Mouse (Mus musculus) stomach, embryonic 14.5 days (tissue): ENCODE data around the gene Gemin2. TPM values are rescaled to one million over a fixed set of nuclear protein-coding genes. Genes with fewer than 3 reads are reported as not detected.
A peak's percentile ranks its signal among the peaks of the same experiment; 100 is the strongest.

Source experiments
- ATAC-seq: fragments of 200-750 bp; cut with Nextera tagmentation; 2 replicates; pipeline ENCODE4 v1.8.0; 2017; ENCODE audit warnings: low read depth, moderate TSS enrichment; ENCODE audit not compliant: insufficient number of reproducible peaks, insufficient read depth, low FRiP score
- H3K27ac ChIP-seq: fragments of 300-500 bp; sonication (generic); 2 replicates; pipeline ENCODE4 v1.5.1; 2014; ENCODE audit warnings: mild to moderate bottlenecking, low read length, moderate library complexity, mixed read lengths
- H3K27me3 ChIP-seq: fragments of 300-500 bp; sonication (generic); 2 replicates; pipeline ENCODE4 v1.6.1; 2014; ENCODE audit warnings: low read length, control low read depth, mixed read lengths; ENCODE audit not compliant: control insufficient read depth, insufficient read depth
- H3K36me3 ChIP-seq: fragments of 300-500 bp; sonication (generic); 2 replicates; pipeline ENCODE4 v1.6.1; 2014; ENCODE audit warnings: mild to moderate bottlenecking, control low read depth, low read length, moderate library complexity, mixed read lengths; ENCODE audit not compliant: control insufficient read depth, insufficient read depth
- H3K4me1 ChIP-seq: fragments of 300-500 bp; sonication (generic); 2 replicates; pipeline ENCODE4 v1.6.1; 2014; ENCODE audit warnings: low read length, control low read depth, mixed read lengths; ENCODE audit not compliant: control insufficient read depth, insufficient read depth
- H3K4me2 ChIP-seq: fragments of 300-500 bp; sonication (generic); replicated peaks from 2 replicates; pipeline ENCODE4 v1.6.1; 2014; ENCODE audit warnings: low read depth, low read length, control low read depth
- H3K4me3 ChIP-seq: fragments of 300-500 bp; sonication (generic); 2 replicates; pipeline ENCODE4 v1.5.1; 2014; ENCODE audit warnings: low read depth, low read length, control low read depth
- H3K9ac ChIP-seq: fragments of 300-500 bp; sonication (generic); replicated peaks from 2 replicates; pipeline ENCODE4 v1.6.1; 2014; ENCODE audit warnings: low read depth, mild to moderate bottlenecking, control low read depth, low read length, moderate library complexity, mixed read lengths
- H3K9me3 ChIP-seq: fragments of 300-500 bp; sonication (generic); 2 replicates; pipeline ENCODE4 v1.6.1; 2016; ENCODE audit warnings: low read depth, low read length, control low read depth; ENCODE audit not compliant: control insufficient read depth
- WGBS: fragments of 180-500 bp; shearing (Covaris S2); extraction: QIAGEN DNeasy Blood & Tissue Kit; methylation state at CpG from one replicate; pipeline ENCODE4 v1.1.7; 2014; 5-methylcytosine and 5-hydroxymethylcytosine counted together
- polyA plus RNA-seq: library from polyadenylated mRNA; unstranded; fragments of >200 nt; fragmentation: Nextera tagmentation; extraction: Ambion mirVana; gene quantifications from 2 replicates; pipeline ENCODE4 v1.2.1, GENCODE M21; 2014

The Gemin2 gene
- polyA plus RNA-seq, 1 experiment from 2014 or later = 29.8 TPM

DNA sequence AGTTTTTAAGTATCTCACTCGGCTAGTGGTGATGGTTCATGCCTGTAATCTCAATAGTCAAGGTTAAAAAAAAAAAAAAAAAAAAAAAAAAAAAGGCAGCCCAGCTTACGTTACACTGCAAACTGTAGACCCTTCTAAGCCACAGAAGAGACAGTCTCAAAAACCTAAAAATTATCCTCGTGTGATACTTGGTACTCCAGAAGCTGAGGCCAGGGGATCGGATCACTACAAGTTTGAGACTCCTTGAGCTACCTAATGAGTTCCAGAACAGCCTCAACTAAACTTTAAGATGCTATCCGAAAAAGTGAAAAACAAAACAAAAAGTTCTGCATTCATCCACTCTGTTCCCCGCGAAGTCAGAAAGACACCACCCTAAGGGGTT lies 492 bp upstream of the Gemin2 start:
- Histone ChIP-seq H3K36me3 (no peaks in the 10 kb centered on the region; the same call in 1 of the 2 replicates), H3K27ac (peak overlapping the region; percentile 89), H3K4me3 (peak overlapping the region; percentile 88), H3K4me1 (peaks cover 14% of the 10 kb centered on the region), H3K27me3 (no peaks in the 10 kb centered on the region), H3K9ac (peak overlapping the region; percentile 15), H3K4me2 (peak overlapping the region; percentile 87), H3K9me3 (no peaks in the 10 kb centered on the region)
- 2% methylated on average over 7 of the region's 7 CpGs for WGBS
- no peak for ATAC-seq

GRCm38 (mm10) chr12:59017970-59018369 lies 4.8 kb downstream of the Gemin2 start:
- H3K9ac ChIP-seq = no peak overlapping the region
- H3K4me1 ChIP-seq = no peaks in the 10 kb centered on the region
- ATAC-seq = no peak
- peaks cover 24% of the 10 kb centered on the region for H3K36me3 ChIP-seq
- WGBS = 76% methylated on average over 8 of the region's 8 CpGs
- no peak overlapping the region for H3K4me2 ChIP-seq
- H3K9me3 ChIP-seq = no peaks in the 10 kb centered on the region
- H3K27me3 ChIP-seq = no peaks in the 10 kb centered on the region
- H3K27ac ChIP-seq = no peak overlapping the region
- no peak overlapping the region for H3K4me3 ChIP-seq

DNA sequence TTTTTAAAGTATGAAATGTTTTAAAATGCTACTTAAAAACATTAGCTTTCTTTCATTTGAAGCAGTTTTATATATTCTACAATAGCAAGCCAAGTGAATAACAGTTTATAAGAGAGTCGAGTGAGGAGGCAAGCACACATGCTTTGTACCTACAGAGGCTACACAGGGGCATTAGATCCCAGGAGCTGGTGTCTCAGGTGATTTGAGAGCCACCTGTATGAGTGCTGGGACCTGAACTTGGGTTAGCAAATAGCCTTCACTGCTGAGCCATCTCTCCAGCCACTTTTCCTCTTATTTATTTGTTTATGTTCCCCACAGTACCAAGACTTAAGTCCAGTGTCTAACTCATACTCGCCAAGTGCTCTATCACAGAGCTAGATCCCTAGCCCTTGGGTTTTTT lies 6.7 kb downstream of the Gemin2 start:
- no peak overlapping the region for H3K27ac ChIP-seq
- H3K4me2 ChIP-seq = no peak overlapping the region
- H3K9ac ChIP-seq = no peak overlapping the region
- no peaks in the 10 kb centered on the region for H3K4me1 ChIP-seq
- ATAC-seq = no peak
- no peaks in the 10 kb centered on the region for H3K9me3 ChIP-seq
- H3K4me3 ChIP-seq = no peak overlapping the region
- 89% methylated on average over 2 of the region's 2 CpGs for WGBS
- H3K36me3 ChIP-seq = peaks cover 32% of the 10 kb centered on the region
- no peaks in the 10 kb centered on the region for H3K27me3 ChIP-seq

- Histone ChIP-seq H3K4me1 (no peaks in the 10 kb centered on the region), H3K4me2 (no peak overlapping the region), H3K9ac (no peak overlapping the region), H3K4me3 (no peak overlapping the region), H3K27me3 (no peaks in the 10 kb centered on the region), H3K36me3 (peaks cover 35% of the 10 kb centered on the region), H3K9me3 (no peaks in the 10 kb centered on the region), H3K27ac (no peak overlapping the region)
- 78% methylated on average over 4 of the region's 4 CpGs for WGBS
- ATAC-seq = no peak
Measured at GRCm38 (mm10) chr12:59021306-59021705, 8.1 kb downstream of the Gemin2 start.

- Histone ChIP-seq H3K4me3 (no peak overlapping the region), H3K4me2 (no peak overlapping the region), H3K27ac (no peak overlapping the region), H3K9ac (no peak overlapping the region), H3K27me3 (no peaks in the 10 kb centered on the region), H3K9me3 (no peaks in the 10 kb centered on the region), H3K36me3 (no peaks in the 10 kb centered on the region), H3K4me1 (no peaks in the 10 kb centered on the region)
- ATAC-seq = no peak
- WGBS = 67% methylated on average over 5 of the region's 5 CpGs
Measured at GRCm38 (mm10) chr12:59032101-59032500, 18.9 kb downstream of the Gemin2 start.

DNA sequence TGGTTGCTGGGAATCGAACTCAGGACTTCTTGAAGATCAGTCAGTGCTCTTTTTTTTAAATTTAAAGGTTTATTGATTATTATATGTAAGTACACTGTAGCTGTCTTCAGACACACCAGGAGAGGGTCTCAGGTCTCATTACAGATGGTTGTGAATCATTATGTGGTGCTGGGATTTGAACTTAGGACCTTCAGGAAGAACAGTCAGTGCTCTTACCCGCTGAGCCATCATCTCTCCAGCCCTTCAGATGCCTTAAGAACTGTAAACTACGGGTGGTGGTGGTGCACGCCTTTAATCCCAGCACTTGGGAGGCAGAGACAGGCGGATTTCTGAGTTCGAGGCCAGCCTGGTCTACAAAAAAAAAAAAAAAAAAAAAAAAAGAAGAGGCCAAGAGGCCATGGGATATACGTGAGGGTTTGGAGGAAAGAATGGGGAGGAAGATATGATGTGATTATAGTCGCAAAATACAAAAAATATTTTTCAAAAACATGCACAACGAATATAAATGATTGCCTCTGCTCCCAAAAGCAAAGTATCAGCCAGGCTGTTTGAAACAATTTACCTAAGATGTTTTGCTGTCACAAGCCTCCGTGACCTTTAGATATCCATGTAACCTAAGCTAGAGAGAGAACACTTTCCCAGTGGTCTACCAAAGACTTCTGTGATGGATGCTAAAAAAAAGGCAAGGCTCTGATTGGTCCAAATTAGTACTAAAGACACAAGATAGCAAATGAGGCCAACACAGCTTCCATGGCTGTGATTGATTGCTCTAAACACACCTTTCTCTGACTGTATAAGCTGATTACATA lies 26.2 kb downstream of the Gemin2 start:
- no peak overlapping the region for H3K9ac ChIP-seq

GRCm38 (mm10) chr12:59039971-59040844 lies 27.0 kb downstream of the Gemin2 start:
- WGBS = 8% methylated on average over 23 of the region's 23 CpGs
- Histone ChIP-seq H3K27ac (peak overlapping the region; percentile 66; the same call in 1 of the 2 replicates), H3K4me2 (peak overlapping the region; percentile 25; the same call in 1 of the 2 replicates), H3K9ac (no peak overlapping the region), H3K27me3 (no peaks in the 10 kb centered on the region), H3K36me3 (peaks cover 21% of the 10 kb centered on the region), H3K9me3 (no peaks in the 10 kb centered on the region), H3K4me3 (no peak overlapping the region), H3K4me1 (no peaks in the 10 kb centered on the region)
- ATAC-seq = peak; percentile 85; the same call in 1 of the 2 replicates

More for the DNA sequence above, 26.2 kb downstream of the Gemin2 start:
- ATAC-seq = peak; percentile 33; the same call in 1 of the 2 replicates
- H3K4me3 ChIP-seq = no peak overlapping the region
- H3K4me2 ChIP-seq = peak overlapping the region; percentile 25; the same call in 1 of the 2 replicates
- no peaks in the 10 kb centered on the region for H3K27me3 ChIP-seq
- peaks cover 13% of the 10 kb centered on the region for H3K36me3 ChIP-seq
- H3K27ac ChIP-seq = peak overlapping the region; percentile 66; the same call in 1 of the 2 replicates
- no peaks in the 10 kb centered on the region for H3K4me1 ChIP-seq
- 67% methylated on average over 10 of the region's 10 CpGs for WGBS
- H3K9me3 ChIP-seq = no peaks in the 10 kb centered on the region

DNA sequence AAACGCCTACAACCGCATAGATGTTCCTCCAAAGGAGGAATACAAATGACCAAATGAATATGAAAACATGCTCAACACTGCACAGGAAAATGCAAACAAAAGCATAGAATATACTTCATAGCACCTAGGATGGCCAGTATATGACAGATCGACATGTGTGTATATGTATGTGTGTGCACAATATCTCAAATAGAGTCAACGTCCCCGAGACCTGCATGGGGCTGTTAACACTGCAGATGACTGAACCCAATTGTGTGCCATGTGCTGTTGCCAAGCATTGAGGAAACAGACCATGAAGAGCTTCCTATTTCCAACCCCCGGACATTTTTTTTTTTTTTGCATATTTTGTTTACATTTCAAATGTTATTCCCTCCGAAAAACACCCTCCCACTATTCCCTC lies 27.7 kb downstream of the Gemin2 start:
- H3K4me2 ChIP-seq = no peak overlapping the region
- no peak overlapping the region for H3K9ac ChIP-seq
- peak; percentile 19; the same call in 1 of the 2 replicates for ATAC-seq
- no peak overlapping the region for H3K4me3 ChIP-seq
- 31% methylated on average over 7 of the region's 7 CpGs for WGBS
- no peak overlapping the region for H3K27ac ChIP-seq
- H3K36me3 ChIP-seq = peaks cover 26% of the 10 kb centered on the region
- no peaks in the 10 kb centered on the region for H3K4me1 ChIP-seq
- H3K9me3 ChIP-seq = no peaks in the 10 kb centered on the region
- H3K27me3 ChIP-seq = no peaks in the 10 kb centered on the region
